Mouse (Mus musculus) frontal cortex, postnatal 14 days (tissue): Measurements from ENCODE around the gene Prickle1.
A peak's percentile ranks its signal among the peaks of the same experiment; 100 is the strongest.

Experiments used
- DNase-seq, 2 experiments: peaks; one replicate each; pipeline ENCODE4 v3.0.0; 2022; ENCODE audit warnings: low spot score in 2 of 2

Gene Prickle1

GRCm38 (mm10) chr15:93594888-93595698 lies 598 bp downstream of the Prickle1 start:
- DNase-seq: peak in 1 of 2 experiments; percentile 32

DNA sequence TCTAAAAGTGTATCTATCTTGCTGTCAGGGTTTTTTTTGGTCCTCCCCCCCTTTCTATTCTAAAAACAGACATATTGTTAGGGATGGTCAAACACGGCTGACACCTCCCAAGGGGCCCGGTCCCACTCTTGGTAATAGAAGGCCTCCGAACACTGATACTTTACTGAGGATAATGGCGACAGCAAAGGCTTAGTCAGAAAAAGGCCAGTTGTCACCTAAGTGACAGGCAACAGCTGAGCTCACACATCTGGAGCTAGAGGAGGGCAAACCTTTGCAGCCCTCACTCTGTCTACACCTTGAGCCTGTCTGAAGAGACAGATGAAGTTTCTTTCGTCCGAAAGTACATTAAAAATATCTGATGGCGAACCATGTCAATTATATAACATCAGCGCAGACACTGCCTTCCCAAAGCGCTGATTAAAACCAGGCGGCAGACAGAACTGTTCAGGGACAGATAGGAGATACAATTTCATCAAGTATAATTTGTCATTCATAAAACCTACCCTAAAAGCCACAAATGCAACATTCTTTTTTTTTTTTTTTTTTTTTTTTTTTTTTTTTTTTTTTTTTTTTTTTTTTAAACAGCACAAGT lies 1.3 kb downstream of the Prickle1 start:
- no peak for DNase-seq

- DNase-seq: no peak
These were observed 3.1 kb downstream of the Prickle1 start for GRCm38 (mm10) chr15:93592596-93592995.

GRCm38 (mm10) chr15:93591831-93592321 lies 3.8 kb downstream of the Prickle1 start:
- DNase-seq: no peak

DNA sequence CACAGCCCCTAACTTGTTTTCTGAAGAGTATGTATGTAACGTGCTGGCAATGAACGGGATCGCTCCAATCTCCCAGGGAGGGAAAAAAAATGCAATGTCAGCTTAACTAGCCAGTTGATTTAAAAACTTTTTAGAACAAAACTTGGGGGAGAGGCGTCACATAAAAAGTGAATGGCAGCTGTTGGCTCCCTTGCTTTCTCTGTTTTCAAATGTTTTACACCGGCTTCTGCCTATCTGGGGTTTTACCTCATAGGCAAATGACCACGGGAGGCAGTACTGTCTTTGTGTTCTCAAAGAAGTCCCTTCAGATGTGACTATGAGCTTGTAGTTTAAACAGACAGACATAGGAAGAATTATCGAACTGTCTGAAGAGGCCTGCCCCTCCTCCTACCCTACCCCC lies 4.3 kb downstream of the Prickle1 start:
- no peak for DNase-seq

GRCm38 (mm10) chr15:93588401-93588800 lies 7.3 kb downstream of the Prickle1 start:
- no peak for DNase-seq

GRCm38 (mm10) chr15:93587660-93588059 lies 8.0 kb downstream of the Prickle1 start:
- DNase-seq: no peak

GRCm38 (mm10) chr15:93583051-93583450 lies 12.6 kb downstream of the Prickle1 start:
- DNase-seq: no peak

DNA sequence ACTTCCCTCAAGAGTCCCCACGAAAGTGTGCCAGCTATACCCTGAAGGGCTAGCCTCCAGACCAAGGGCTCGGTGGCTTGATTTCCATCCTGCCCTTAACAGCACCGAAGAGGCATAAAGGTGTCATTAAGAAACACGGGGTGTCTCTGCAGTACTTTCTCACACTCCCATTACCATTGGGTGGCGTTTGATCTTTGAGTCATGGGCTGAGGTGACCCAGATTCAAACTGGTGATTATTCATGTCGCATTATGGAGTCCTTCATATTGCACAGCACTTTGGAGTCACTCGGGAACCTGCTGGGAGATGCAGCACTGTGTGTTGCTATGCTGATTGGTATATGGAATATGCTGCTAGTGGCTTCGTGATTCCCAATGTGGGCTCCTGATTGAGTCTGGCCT lies 14.0 kb downstream of the Prickle1 start:
- no peak for DNase-seq

GRCm38 (mm10) chr15:93579899-93580298 lies 15.8 kb downstream of the Prickle1 start:
- no peak for DNase-seq

GRCm38 (mm10) chr15:93579100-93579499 lies 16.6 kb downstream of the Prickle1 start:
- no peak for DNase-seq

DNA sequence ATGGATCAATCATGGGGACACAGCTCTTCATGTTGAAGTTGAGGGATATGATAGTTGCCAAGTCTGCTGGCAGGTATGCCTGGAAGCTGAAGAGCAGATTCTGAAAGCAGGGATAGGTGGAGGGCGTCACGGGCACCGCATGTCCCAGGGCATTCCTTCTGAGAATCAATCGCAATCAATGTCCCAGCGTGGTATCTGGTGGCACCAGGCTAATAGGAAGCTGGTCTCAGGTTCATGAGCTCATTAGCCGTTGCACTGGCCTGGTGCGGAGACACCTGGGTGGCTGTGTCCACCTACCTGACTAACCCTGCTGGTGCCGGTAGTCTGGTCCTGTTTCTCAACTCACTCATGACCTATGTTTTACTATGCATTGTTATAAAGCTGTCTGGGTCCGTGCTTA lies 19.3 kb downstream of the Prickle1 start:
- DNase-seq: no peak

GRCm38 (mm10) chr15:93575884-93576283 lies 19.8 kb downstream of the Prickle1 start:
- peak in 1 of 2 experiments; percentile 61 for DNase-seq

GRCm38 (mm10) chr15:93572889-93573288 lies 22.8 kb downstream of the Prickle1 start:
- no peak for DNase-seq

DNA sequence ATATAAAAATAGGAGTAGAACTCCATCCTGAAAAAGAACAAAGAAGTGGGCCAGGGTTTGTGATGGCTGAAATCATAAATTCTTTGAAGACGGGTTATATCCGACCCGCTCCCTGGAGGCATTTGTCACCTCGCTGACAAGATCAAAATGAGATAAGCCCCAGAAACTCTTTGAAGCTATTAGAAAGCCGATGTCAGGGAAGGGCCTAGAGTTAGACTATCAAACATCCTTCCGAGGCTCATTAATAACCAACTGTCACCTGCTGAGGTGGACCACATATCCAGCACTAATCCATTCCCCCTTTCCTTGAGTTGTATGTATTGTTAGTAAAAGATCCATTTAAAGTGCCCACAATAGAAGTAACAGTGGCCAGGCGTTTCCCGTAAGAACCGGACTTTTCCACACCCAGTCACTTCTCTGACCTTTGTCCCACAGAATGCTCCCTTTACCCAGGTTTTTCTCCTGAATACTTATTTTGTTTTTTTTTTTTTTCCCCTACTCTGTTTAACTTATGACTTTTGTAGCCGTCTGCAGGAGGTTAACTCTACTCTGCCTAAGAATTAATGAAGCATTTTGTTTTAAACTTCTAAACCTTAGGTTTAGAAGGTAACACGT lies 24.7 kb downstream of the Prickle1 start:
- no peak for DNase-seq

DNA sequence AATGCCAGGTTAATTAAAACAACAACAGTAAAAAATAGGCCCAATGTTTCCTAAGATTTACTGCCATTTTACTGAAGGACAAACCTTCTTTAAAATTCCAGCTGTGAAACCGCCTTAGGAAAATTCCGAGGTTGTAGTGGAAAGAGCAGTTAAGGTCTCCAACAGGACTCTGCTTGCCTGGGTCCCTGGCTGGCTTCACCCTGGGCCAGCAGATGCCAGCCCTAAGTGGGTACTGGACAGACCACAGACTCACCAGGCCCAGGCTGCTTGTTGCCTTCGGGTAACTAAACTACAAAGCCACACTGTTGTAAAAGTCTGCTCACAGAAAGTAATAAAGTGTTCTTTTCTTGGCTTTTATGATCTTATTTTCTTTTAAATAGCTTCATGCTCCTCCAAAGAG lies 26.8 kb downstream of the Prickle1 start:
- no peak for DNase-seq

- DNase-seq: no peak
These were observed 28.0 kb downstream of the Prickle1 start for GRCm38 (mm10) chr15:93567546-93568307.

- no peak for DNase-seq
These were observed 32.2 kb downstream of the Prickle1 start for GRCm38 (mm10) chr15:93563491-93563890.

- no peak for DNase-seq
These were observed 34.2 kb downstream of the Prickle1 start for GRCm38 (mm10) chr15:93561540-93561939.

- no peak for DNase-seq
These were observed 37.3 kb downstream of the Prickle1 start for GRCm38 (mm10) chr15:93558421-93558820.

- DNase-seq: no peak
These were observed 40.0 kb downstream of the Prickle1 start for GRCm38 (mm10) chr15:93555719-93556118.
